Mouse (Mus musculus) MEL (cell line): Measurements from ENCODE around the gene Crlf3.

Experiments used
- CHD1 ChIP-seq: IDR thresholded peaks from 2 replicates; pipeline ENCODE4 v1.6.1; 2012; ENCODE audit warnings: low read depth, mild to moderate bottlenecking, inconsistent platforms, low read length, improper control_type of control experiment
- CTCF ChIP-seq, 3 experiments: IDR thresholded peaks in 2 of 3; conservative IDR thresholded peaks in 1 of 3; 2 replicates each; pipeline ENCODE4 v1.5.1; 2011 to 2012; ENCODE audit warnings: low read length in 3 of 3, low read depth in 2 of 3, mild to moderate bottlenecking in 2 of 3, improper control_type of control experiment in 1 of 3, inconsistent platforms in 1 of 3, mixed read lengths in 1 of 3, moderate library complexity in 1 of 3; ENCODE audit not compliant: control insufficient read depth in 1 of 3, insufficient read depth in 1 of 3, poor library complexity in 1 of 3, severe bottlenecking in 1 of 3
- E2F4 ChIP-seq: IDR thresholded peaks from 2 replicates; pipeline ENCODE4 v1.6.1; 2011; ENCODE audit warnings: low read depth, low read length, improper control_type of control experiment, borderline replicate concordance
- EP300 ChIP-seq, 2 experiments: IDR thresholded peaks; 2 replicates each; pipeline ENCODE4 v1.6.1; 2011; ENCODE audit warnings: improper control_type of control experiment in 2 of 2, low read length in 2 of 2, low read depth in 1 of 2, mild to moderate bottlenecking in 1 of 2
- POLR2A ChIP-seq, 2 experiments: IDR thresholded peaks; 2 replicates each; pipeline ENCODE4 v1.6.1; 2011 to 2012; ENCODE audit warnings: low read length in 2 of 2, mild to moderate bottlenecking in 2 of 2, control low read depth in 1 of 2, improper control_type of control experiment in 1 of 2, low read depth in 1 of 2, moderate library complexity in 1 of 2; ENCODE audit not compliant: control insufficient read depth in 1 of 2, insufficient read depth in 1 of 2, poor library complexity in 1 of 2
- TAL1 ChIP-seq: IDR thresholded peaks from 2 replicates; pipeline ENCODE4 v1.6.1; 2012; ENCODE audit warnings: mild to moderate bottlenecking, inconsistent platforms, low read length, moderate library complexity, mixed read lengths
- TBP ChIP-seq: IDR thresholded peaks from 2 replicates; pipeline ENCODE4 v1.8.0; 2011; ENCODE audit warnings: low read depth, low read length, improper control_type of control experiment

GRCm38 (mm10) chr11:80090555-80091164 lies 9.9 kb upstream of the Crlf3 start:
- TF ChIP-seq POLR2A (IDR thresholded peaks at IDR 0.05; ENCODE audit: control insufficient read depth in 1 of 2, insufficient read depth in 1 of 2, low read depth in 1 of 2, low read length in 2 of 2, poor library complexity in 1 of 2) = no peak
- no peak for TF ChIP-seq EP300 (IDR thresholded peaks at IDR 0.05; ENCODE audit: low read depth in 1 of 2, low read length in 2 of 2)
- TF ChIP-seq CHD1 = no peak
- no peak for TF ChIP-seq CTCF (IDR thresholded peaks at IDR 0.05 in 2 of 3, conservative IDR thresholded peaks at IDR 0.05 in 1 of 3; ENCODE audit: control insufficient read depth in 1 of 3, insufficient read depth in 1 of 3, low read depth in 2 of 3, low read length in 3 of 3, poor library complexity in 1 of 3, severe bottlenecking in 1 of 3)
- TF ChIP-seq TAL1 = no peak
- TF ChIP-seq TBP = peak; percentile 74
- no peak for TF ChIP-seq E2F4
